Mouse (Mus musculus) hindbrain, embryonic 12.5 days (tissue): Measurements from ENCODE around the gene Ahdc1. TPM values are rescaled to one million over a fixed set of nuclear protein-coding genes. Genes with fewer than 3 reads are reported as not detected.

ENCODE experiments used
- ATAC-seq: fragments of 200-750 bp; cut with Nextera tagmentation; 2 replicates; pipeline ENCODE4 v1.8.0; 2017; ENCODE audit warnings: moderate TSS enrichment; ENCODE audit not compliant: low FRiP score
- H3K27ac ChIP-seq: fragments of 300-500 bp; sonication (generic); 2 replicates; pipeline ENCODE4 v1.5.1; 2016; ENCODE audit warnings: mild to moderate bottlenecking
- H3K27me3 ChIP-seq: fragments of 300-500 bp; sonication (generic); 2 replicates; pipeline ENCODE4 v1.6.1; 2016; ENCODE audit warnings: mild to moderate bottlenecking
- H3K36me3 ChIP-seq: fragments of 300-500 bp; sonication (generic); 2 replicates; pipeline ENCODE4 v1.6.1; 2016; ENCODE audit warnings: mild to moderate bottlenecking
- H3K4me1 ChIP-seq: fragments of 300-500 bp; sonication (generic); 2 replicates; pipeline ENCODE4 v1.6.1; 2016
- H3K4me2 ChIP-seq: fragments of 300-500 bp; sonication (generic); replicated peaks from 2 replicates; pipeline ENCODE4 v1.6.1; 2016; ENCODE audit warnings: mild to moderate bottlenecking
- H3K4me3 ChIP-seq: fragments of 300-500 bp; sonication (generic); 2 replicates; pipeline ENCODE4 v1.5.1; 2016; ENCODE audit warnings: mild to moderate bottlenecking
- H3K9ac ChIP-seq: fragments of 300-500 bp; sonication (generic); 2 replicates; pipeline ENCODE4 v1.6.1; 2016; ENCODE audit warnings: mild to moderate bottlenecking, moderate library complexity
- H3K9me3 ChIP-seq: fragments of 300-500 bp; sonication (generic); replicated peaks from 2 replicates; pipeline ENCODE4 v1.6.1; 2016; ENCODE audit warnings: mild to moderate bottlenecking
- WGBS: fragments of 180-500 bp; shearing (Covaris S2); methylation state at CpG from one replicate; pipeline ENCODE4 v1.1.7; 2016; 5-methylcytosine and 5-hydroxymethylcytosine counted together
- polyA plus RNA-seq: library from polyadenylated mRNA; unstranded; fragments of >200 nt; fragmentation: Nextera tagmentation; extraction: Ambion mirVana; gene quantifications from 2 replicates; pipeline ENCODE4 v1.2.1, GENCODE M21; 2016

Ahdc1 gene
- polyA plus RNA-seq, 1 experiment from 2014 or later: 15.3 TPM

DNA sequence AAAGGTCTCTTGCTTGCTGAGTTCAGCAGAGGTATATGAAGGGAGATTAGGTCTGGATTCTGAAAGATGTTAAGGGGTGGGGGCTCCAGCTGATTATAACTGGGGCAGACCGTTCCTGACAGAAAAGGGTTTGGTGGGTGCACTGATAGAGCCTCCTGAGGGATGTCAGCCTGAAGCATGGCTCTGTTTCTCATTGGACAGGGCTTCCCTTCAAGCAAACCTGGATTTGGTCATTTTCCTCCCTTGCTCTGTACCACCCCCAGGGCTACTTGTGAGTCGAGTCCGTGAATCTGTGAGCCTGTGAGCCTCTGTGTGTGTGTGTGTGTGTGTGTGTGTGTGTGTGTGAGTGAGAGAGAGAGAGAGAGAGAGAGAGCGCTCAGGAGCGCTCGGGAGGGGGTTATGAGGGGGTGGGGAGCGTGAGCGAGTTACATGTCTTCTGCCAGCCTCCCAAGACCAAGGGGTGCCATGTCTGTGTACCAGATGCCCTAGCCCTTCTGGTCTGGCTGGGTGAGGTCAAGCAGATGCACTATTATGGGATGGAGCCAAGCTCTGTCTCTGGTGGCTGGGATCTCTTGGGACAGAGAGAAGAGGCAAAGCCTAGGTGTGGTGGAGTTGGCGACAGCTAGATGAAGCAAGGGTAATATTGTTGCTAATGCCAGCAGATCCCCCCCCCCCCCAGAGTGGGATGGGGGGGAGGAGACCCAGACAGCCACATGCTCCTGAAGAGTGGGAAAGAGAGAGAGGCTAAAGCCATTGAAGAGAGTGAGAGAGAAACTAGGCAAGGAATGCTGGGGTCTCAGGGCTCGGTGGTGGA lies 4.0 kb downstream of the Ahdc1 start:
- no peak for ATAC-seq
- Histone ChIP-seq H3K27me3 (peaks cover 10% of the 10 kb centered on the region), H3K4me1 (peaks cover 77% of the 10 kb centered on the region), H3K4me2 (peak overlapping the region; percentile 99), H3K4me3 (peak overlapping the region; percentile 99; the same call in 1 of the 2 replicates), H3K9me3 (no peaks in the 10 kb centered on the region), H3K27ac (peak overlapping the region; percentile 97), H3K36me3 (no peaks in the 10 kb centered on the region), H3K9ac (peak overlapping the region; percentile 100)
- 20% methylated on average over 10 of the region's 10 CpGs for WGBS

DNA sequence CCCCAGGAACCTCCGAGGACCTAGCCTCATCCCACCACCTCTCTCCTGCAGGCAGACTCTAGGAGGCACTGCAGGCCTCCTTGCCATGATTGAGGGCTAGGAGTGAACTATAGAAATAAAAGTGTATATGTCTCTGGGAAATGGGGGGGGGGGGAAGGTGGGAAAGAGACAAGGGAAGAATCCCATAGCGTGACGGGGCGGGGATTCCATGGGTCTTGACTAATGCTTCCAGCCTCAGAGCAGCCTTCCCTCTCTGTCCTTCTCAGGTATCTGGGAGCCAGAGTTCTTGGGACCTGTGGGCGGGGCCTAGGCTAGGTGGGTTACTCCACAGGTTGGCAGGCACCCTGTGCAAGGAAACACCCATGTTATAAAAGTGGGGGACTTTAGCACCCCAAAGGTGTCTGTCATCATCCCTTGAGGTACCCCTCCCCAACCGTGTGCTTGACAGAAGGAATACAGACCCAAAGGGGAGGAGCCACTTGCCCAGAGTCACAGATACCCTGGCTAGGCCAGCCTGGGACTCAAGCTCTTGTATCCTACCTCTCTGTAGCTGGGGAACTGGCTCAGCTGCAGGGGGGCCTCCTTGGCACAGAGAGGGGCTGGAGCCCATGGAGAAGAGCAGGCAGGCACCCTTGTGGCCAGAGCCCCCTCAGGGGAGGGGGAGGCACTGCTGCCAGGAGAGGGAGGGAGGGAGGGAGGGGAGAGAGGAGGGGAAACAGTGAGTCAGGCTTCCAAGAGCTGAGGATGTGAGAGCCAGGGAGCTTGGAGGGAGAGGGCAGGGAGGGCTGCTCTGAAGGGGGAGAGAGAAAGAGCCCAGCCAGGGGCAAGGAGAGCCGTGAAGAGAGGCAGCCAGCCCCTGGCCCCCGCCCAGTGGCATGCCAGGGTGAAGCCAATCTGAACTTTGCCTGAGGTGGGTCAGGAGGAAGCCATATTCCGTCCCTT lies 4.9 kb downstream of the Ahdc1 start:
- Histone ChIP-seq H3K9ac (peak overlapping the region; percentile 6; the same call in 1 of the 2 replicates), H3K4me1 (peaks cover 78% of the 10 kb centered on the region), H3K4me2 (peak overlapping the region; percentile 99), H3K36me3 (no peaks in the 10 kb centered on the region), H3K27ac (peak overlapping the region; percentile 9; the same call in 1 of the 2 replicates), H3K9me3 (no peaks in the 10 kb centered on the region), H3K27me3 (peaks cover 1% of the 10 kb centered on the region), H3K4me3 (no peak overlapping the region)
- ATAC-seq: no peak
- WGBS: 36% methylated on average over 7 of the region's 9 CpGs

DNA sequence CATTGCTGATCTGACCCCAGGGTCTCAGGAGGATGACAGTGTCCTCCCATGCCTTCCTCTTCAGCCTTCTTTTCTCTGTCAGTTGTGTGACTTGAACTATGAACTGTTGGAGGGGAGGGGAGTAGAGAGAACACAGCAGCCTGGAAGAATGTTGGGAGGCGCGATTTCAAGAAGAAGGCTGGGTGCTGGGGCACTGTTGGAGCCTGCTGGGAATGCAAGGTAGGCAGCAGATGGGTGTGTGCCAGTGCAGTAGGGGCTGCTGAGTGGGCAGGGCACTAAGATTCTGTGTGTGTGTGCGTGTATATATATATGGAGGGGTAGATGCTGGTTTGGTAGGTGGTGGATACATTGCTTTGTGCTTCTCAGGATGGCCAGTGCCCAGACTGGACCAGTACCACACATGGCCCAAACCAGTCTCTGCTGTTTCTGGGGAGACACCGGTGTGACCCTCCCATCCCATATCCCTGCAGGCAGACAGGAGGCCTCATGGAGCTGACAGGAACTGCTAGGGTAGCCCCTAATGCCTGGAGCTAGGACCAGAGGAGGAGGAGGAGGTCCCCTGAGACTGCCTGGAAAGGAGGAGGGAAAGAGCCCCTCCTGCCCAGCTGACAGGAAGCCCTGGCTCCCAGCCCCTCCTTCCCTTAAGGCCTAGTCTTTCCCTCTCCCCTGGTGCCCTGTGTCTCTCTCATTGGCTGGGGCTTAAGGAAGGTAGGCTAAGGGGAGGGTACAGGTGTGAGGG lies 5.8 kb downstream of the Ahdc1 start:
- Histone ChIP-seq H3K27ac (peak overlapping the region; percentile 9; the same call in 1 of the 2 replicates), H3K9ac (peak overlapping the region; percentile 48), H3K4me2 (peak overlapping the region; percentile 99), H3K36me3 (no peaks in the 10 kb centered on the region), H3K4me3 (no peak overlapping the region), H3K4me1 (peaks cover 86% of the 10 kb centered on the region), H3K27me3 (no peaks in the 10 kb centered on the region), H3K9me3 (no peaks in the 10 kb centered on the region)
- no peak for ATAC-seq
- WGBS: 48% methylated on average over 4 of the region's 4 CpGs

DNA sequence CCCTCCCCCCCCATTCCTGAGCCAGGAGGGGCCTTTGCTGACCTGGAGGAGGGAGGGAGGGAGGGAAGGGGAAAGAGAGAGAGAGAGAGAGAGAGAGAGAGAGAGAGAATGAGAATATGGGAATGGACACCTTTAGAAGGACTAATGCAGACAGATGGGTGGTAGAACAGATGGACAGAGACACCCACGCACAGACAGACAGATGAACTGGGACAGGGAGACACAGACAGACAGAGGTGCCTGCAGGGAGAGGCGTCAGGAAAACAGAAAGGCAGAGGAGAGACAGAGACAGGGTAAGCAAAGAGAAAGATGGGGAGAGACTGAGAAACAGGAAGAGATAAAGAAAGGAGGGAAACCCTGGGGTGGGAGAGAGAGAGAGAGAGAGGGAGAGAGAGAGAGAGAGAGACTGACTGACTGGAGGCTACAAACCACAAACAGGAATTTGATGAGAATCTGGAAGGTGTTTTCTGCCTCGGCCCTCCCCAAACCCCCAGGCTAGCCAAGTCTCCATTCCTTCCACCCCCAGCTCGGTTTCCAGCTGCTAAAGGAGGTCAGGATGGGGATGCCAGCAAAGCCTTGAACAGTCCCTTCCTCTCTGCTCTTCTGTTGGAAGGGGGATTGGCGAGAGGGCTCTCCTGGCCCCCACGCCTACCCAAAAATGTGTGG lies 6.7 kb downstream of the Ahdc1 start:
- 47% methylated on average over 6 of the region's 6 CpGs for WGBS
- Histone ChIP-seq H3K9ac (peak overlapping the region; percentile 48; the same call in 1 of the 2 replicates), H3K4me2 (peak overlapping the region; percentile 99; the same call in 1 of the 2 replicates), H3K4me3 (no peak overlapping the region), H3K27me3 (no peaks in the 10 kb centered on the region), H3K4me1 (peaks cover 95% of the 10 kb centered on the region), H3K9me3 (no peaks in the 10 kb centered on the region), H3K27ac (no peak overlapping the region), H3K36me3 (no peaks in the 10 kb centered on the region)
- no peak for ATAC-seq

DNA sequence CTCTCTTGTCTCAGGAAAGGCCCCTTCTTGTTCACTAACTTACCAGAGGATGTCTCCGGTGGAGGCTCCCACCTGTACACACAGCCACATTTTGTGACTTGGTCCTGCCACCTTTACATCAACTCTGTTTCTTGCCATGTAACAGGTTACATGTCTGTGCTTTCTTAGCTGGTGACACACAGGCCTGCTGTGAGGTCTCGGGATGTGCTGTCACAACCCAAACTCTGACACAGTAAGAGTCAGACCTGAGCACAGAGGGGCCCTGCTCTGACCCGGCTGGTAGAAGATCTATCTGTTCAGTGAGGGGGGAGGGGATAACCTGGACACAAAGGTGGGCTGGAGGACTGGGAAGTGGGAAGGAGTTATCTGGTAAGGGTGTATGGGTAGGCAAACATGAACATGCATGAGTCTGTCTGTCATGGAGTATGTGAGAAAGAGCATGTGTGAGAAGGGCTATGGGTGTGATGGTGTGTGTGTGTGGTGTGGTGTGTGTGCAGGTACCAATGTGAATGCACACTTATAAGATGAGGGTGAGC lies 7.3 kb downstream of the Ahdc1 start:
- Histone ChIP-seq H3K4me2 (no peak overlapping the region), H3K27ac (no peak overlapping the region), H3K9me3 (no peaks in the 10 kb centered on the region), H3K36me3 (no peaks in the 10 kb centered on the region), H3K4me1 (peaks cover 95% of the 10 kb centered on the region), H3K9ac (no peak overlapping the region), H3K4me3 (no peak overlapping the region), H3K27me3 (no peaks in the 10 kb centered on the region)
- WGBS: 73% methylated on average over 3 of the region's 3 CpGs
- ATAC-seq: no peak

DNA sequence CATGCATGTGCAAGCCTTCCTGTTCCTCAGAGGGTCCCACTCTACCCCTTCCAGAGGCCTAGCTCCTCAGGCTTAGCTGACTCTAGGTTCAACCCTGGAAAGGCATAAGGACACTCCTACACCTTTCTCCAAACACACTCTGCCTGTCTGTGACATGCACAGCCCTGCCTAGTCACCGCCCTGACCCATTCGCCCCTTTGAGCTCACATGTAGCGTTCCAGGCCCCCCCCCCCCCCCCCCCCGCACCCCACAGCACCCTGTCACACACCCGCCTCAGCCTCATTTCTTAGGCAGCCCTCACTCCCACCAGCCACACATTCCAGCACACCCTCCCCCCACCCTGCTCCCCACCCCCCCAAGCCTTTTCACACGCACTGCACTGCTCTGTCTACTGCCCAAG lies 9.7 kb downstream of the Ahdc1 start:
- peak overlapping the region; percentile 81 for H3K27ac ChIP-seq
- H3K9me3 ChIP-seq: no peaks in the 10 kb centered on the region
- ATAC-seq: no peak
- peak overlapping the region; percentile 24; the same call in 1 of the 2 replicates for H3K9ac ChIP-seq
- H3K27me3 ChIP-seq: no peaks in the 10 kb centered on the region
- H3K4me1 ChIP-seq: peaks cover 95% of the 10 kb centered on the region
- no peaks in the 10 kb centered on the region for H3K36me3 ChIP-seq
- peak overlapping the region; percentile 46 for H3K4me2 ChIP-seq
- no peak overlapping the region for H3K4me3 ChIP-seq
- 27% methylated on average over 4 of the region's 6 CpGs for WGBS

DNA sequence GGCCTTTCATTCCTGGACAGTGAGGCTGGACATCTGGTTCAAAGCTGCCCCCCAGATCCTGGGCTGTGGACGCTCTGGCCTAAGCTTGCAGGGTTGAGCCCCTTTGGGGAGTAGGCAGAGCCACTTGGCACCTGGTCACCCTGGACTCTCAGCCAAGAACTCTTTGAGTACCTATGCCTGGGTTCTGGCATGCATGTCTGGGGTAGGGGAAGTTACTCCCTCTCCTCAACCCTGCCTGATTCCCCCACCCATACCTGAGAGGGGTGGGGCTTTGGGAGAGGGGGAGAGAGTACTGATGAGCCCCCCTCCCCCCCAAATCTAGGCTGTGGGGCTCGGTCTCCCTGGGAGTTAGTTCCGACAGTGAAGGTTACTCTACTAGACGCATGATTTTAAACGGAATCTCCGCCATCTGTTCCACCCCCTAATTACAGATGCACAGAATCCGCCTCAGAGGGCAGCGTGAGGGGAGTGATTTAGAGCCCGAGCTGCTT lies 10.2 kb downstream of the Ahdc1 start:
- H3K36me3 ChIP-seq: 0 out of 2 replicates have a peak, but pooled peaks cover 2% of the 10 kb centered on the region
- peak overlapping the region; percentile 81 for H3K27ac ChIP-seq
- peak overlapping the region; percentile 24; the same call in 1 of the 2 replicates for H3K9ac ChIP-seq
- no peaks in the 10 kb centered on the region for H3K27me3 ChIP-seq
- 2% methylated on average over 9 of the region's 9 CpGs for WGBS
- H3K4me2 ChIP-seq: peak overlapping the region; percentile 46
- H3K9me3 ChIP-seq: no peaks in the 10 kb centered on the region
- ATAC-seq: no peak
- 0 out of 2 replicates have a peak overlapping the region, but pooled peaks have one; percentile 15 for H3K4me3 ChIP-seq
- H3K4me1 ChIP-seq: peaks cover 95% of the 10 kb centered on the region

DNA sequence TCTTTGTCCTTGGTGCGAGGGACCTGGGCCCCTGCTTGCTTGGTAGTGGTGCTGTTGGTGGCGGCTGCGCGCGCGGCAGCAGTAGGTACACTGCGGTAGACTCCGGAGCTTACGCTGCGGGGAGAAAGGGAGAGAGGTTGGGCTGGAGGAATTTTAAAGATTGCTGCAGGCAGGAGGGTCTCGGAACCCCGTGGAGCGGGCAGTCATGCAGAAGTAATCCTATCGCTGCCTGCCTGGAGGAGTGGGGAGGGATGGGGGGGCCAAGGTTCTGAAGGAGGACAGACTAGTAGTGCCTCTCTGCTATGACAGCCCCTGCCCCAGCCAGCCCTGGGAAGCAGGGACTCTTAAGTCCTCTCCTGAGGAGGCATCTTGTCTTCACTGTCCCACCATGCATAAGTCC lies 11.2 kb downstream of the Ahdc1 start:
- Histone ChIP-seq H3K9me3 (no peaks in the 10 kb centered on the region), H3K4me3 (peak overlapping the region; percentile 15), H3K36me3 (0 out of 2 replicates have a peak, but pooled peaks cover 7% of the 10 kb centered on the region), H3K4me1 (peaks cover 93% of the 10 kb centered on the region), H3K9ac (peak overlapping the region; percentile 33), H3K4me2 (peak overlapping the region; percentile 46), H3K27me3 (no peaks in the 10 kb centered on the region), H3K27ac (peak overlapping the region; percentile 81)
- 4% methylated on average over 14 of the region's 14 CpGs for WGBS
- ATAC-seq: 0 out of 2 replicates have a peak, but pooled peaks have one; percentile 18

DNA sequence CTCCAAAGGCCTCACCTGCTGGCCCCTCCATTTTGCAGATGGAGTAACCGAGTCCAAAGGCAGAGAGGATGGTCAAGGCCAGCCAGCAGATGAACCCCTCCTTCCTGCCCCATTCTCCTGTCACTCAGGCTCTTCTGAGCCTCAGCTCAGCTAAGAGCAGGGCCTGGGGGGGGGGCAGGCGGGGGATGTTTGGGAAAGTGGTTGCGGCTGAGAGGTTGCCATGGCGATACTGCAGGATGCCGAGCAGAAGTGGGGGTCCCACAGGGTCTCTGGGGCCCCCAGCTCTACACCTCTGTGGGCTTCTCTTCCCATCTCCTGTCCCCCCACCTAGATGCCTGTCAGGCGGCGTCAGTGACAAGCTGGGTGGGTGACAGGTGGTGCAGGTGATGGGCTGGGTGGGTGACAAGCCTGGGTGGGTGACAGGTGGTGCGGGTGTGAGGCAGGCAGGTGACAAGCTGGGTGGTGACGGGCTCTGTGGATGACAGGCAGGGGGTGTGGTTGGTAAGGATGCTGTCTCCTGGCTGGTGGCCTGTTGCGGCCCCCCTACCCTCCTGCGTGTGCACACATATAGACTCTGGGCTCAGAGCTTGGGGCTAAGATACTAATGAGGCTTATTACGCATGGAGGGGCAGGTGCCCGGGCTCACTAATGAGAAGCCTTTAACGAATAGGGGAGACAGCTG lies 12.0 kb downstream of the Ahdc1 start:
- Histone ChIP-seq H3K9ac (peak overlapping the region; percentile 18; the same call in 1 of the 2 replicates), H3K36me3 (0 out of 2 replicates have a peak, but pooled peaks cover 7% of the 10 kb centered on the region), H3K9me3 (no peaks in the 10 kb centered on the region), H3K4me2 (peak overlapping the region; percentile 46), H3K4me1 (peaks cover 84% of the 10 kb centered on the region), H3K4me3 (no peak overlapping the region), H3K27ac (peak overlapping the region; percentile 81), H3K27me3 (no peaks in the 10 kb centered on the region)
- peak; percentile 24 for ATAC-seq
- WGBS: 41% methylated on average over 14 of the region's 14 CpGs

DNA sequence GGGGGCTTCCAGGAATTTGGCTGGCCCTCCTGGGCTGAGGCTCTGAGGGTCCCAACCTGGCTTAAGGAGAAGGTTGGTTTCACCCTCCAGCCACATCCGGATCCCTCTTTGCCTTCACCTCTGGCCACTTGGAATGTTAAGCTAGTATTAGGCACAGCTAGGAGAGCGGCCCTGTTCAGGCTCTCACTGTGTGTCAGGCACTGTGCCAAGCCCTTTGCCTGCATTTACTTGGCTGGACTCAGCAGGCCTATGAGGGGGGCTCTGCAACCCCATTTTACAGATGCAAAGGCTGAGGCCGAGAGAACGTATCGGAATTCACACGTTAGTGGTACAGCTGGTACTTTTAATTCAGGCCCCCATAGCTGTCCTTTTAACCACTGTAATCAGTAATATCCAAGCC lies 12.6 kb downstream of the Ahdc1 start:
- Histone ChIP-seq H3K4me1 (peaks cover 80% of the 10 kb centered on the region), H3K4me3 (no peak overlapping the region), H3K9ac (peak overlapping the region; percentile 18; the same call in 1 of the 2 replicates), H3K36me3 (0 out of 2 replicates have a peak, but pooled peaks cover 7% of the 10 kb centered on the region), H3K9me3 (no peaks in the 10 kb centered on the region), H3K27me3 (no peaks in the 10 kb centered on the region), H3K4me2 (0 out of 2 replicates have a peak overlapping the region, but pooled peaks have one; percentile 22), H3K27ac (peak overlapping the region; percentile 81)
- ATAC-seq: 0 out of 2 replicates have a peak, but pooled peaks have one; percentile 0
- 79% methylated on average over 6 of the region's 6 CpGs for WGBS
